ENCODE assay signal across 14 mouse cellular contexts in the genomic region with DNA sequence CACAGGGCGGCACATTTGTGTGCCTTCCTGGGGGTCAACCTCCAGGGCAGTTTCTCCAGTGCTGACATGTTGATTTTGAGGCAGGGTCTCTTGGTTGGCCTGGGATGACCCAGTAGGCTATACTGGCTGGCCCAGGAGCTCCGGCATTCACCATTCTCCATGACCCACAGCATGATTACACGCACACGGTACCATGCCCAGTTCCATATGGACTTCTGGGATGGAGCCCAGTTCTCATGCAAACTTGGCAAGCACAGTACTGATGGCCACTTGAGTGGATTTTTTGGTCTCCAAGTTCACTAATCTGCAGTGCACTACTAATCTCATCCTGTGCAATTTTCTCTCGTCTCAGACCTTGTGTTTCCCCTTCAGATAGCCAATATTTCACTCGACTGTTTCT. TPM values are rescaled to one million over a fixed set of nuclear protein-coding genes. Genes with fewer than 3 reads are reported as not detected.
"Had no signal": no experiment of that assay in that cellular context is flagged by ENCODE, and none has a peak within 500 bp of the region (broad histone marks: within the 10 kb centered on the region; RNA-seq: fewer than 3 reads in every experiment).

No protein-coding gene starts in this region.

- DNase-seq: kidney, postnatal 10 days; kidney, postnatal 4 days; layer of hippocampus, adult 9-11 months; liver; liver, embryonic 13.5 days; liver, postnatal 0 days; lung, postnatal 14 days; retina, postnatal 1 day; right cerebral cortex, postnatal 4 days; spleen, adult 18-20 months; thymus, adult 18-20 months; thymus, postnatal 36 days had no signal

- ATAC-seq: liver, postnatal 0 days; midbrain, embryonic 16.5 days had no signal

RNA-seq across cellular contexts. Expression of gene 4933430I17Rik, which starts 42.5 kb away (rescaled TPM):
- total RNA-seq: megakaryocyte-erythroid progenitor cell, adult 5-6 weeks had no signal
- polyA plus RNA-seq: liver, postnatal 0 days had no signal
